In the genomic region with DNA sequence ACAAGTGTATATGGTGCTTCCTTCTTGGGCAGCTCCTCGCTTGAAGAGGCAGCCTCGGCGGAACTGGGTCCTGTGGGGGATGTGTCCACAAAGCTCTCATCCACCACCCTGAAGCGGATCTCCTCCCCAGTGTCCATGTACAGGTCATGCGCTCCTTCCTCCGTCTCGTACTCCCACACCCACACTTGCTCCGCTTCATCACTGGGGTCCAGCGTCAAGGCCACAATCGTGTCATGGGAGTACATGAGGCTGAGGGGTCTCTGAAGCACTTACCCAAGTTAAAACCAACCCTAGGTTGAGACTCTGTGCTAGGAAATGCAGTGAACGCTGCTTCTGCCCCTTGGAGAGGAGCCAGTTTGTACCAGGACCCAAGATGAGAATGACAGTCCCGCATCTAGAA, we compare ENCODE assay signal across 7 mouse cellular contexts. TPM values are rescaled to one million over a fixed set of nuclear protein-coding genes. Genes with fewer than 3 reads are reported as not detected.
"Had no signal": no experiment of that assay in that cellular context is flagged by ENCODE, and none has a peak within 500 bp of the region (broad histone marks: within the 10 kb centered on the region; RNA-seq: fewer than 3 reads in every experiment).

No protein-coding gene starts in this region.

- H3K9ac ChIP-seq: limb, embryonic 15.5 days; liver, embryonic 12.5 days; neural tube, embryonic 12.5 days had no signal

- H3K4me3 ChIP-seq: left cerebral cortex, adult 2 months; limb, embryonic 15.5 days; liver, embryonic 12.5 days; midbrain, embryonic 10.5 days; neural tube, embryonic 12.5 days had no signal

- H3K27me3 ChIP-seq: limb, embryonic 15.5 days; liver, embryonic 12.5 days; neural tube, embryonic 12.5 days had no signal

- H3K9me3 ChIP-seq: limb, embryonic 15.5 days; liver, embryonic 12.5 days; midbrain, embryonic 10.5 days; neural tube, embryonic 12.5 days had no signal

- H3K4me1 ChIP-seq: midbrain, embryonic 10.5 days had no signal

- H3K27ac ChIP-seq: left cerebral cortex, adult 2 months; limb, embryonic 15.5 days; liver, embryonic 12.5 days; midbrain, embryonic 10.5 days; neural tube, embryonic 12.5 days; stomach, postnatal 0 days had no signal

- H3K4me2 ChIP-seq: limb, embryonic 15.5 days; liver, embryonic 12.5 days; neural tube, embryonic 12.5 days had no signal

RNA-seq across cellular contexts. Expression of gene Csdc2, which starts 19.4 kb away (rescaled TPM):
- total RNA-seq: neutrophil, adult 5-6 weeks had no signal
